Mouse (Mus musculus) bone marrow, adult 2 months (tissue): ENCODE data around the gene Cbfa2t2.
A peak's percentile ranks its signal among the peaks of the same experiment; 100 is the strongest.

ENCODE experiments used
- CTCF ChIP-seq: fragments of 200-500 bp; IDR thresholded peaks from 2 replicates; pipeline ENCODE4 v1.5.1; 2011; ENCODE audit warnings: low read length, control low read depth; ENCODE audit not compliant: control insufficient read depth, insufficient read depth
- POLR2A ChIP-seq: fragments of 200-500 bp; IDR thresholded peaks from 2 replicates; pipeline ENCODE4 v1.6.1; 2011; ENCODE audit warnings: low read depth, mild to moderate bottlenecking, control low read depth, low read length, borderline replicate concordance; ENCODE audit not compliant: control insufficient read depth

DNA sequence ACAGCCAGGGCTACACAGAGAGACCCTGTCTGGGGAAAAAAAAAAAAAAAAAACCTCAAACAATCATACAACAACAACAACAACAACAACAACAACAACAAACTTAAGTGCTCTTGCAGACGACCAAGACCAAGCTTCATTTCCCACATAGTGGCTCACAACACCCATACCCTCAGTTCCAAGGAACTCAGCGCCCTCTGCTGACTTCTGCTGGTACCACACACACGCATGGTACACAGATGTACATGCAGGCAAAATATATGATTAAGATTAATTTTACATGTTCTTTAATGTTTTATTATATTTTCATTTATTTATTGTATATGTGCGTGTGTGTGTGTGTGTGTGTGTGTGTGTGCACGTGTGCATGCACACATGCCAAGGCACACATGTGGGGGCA, 150.1 kb downstream of the Cbfa2t2 start:
- TF ChIP-seq CTCF (peak; percentile 77), POLR2A (no peak)
